Mouse (Mus musculus) liver, embryonic 14 days (tissue): ENCODE measurements around the gene Asxl1. TPM values are rescaled to one million over a fixed set of nuclear protein-coding genes. Genes with fewer than 3 reads are reported as not detected.

Experiments used
- polyA plus RNA-seq: library from polyadenylated mRNA; depleted of rRNA; stranded (reverse); fragments of >200 nt; gene quantifications from 2 replicates; pipeline ENCODE4 v1.2.3, GENCODE M21; 2012; rRNA removed

Gene Asxl1
- polyA plus RNA-seq, result 7.2 and 8.6 TPM in 2 replicates

GRCm38 (mm10) chr2:153345454-153346220 lies at the start of gene Asxl1:
Gene Asxl1 (plus strand): TSS chr2:153345829.

Other genes starting within 250 kb of the Asxl1 start
- gene Hck, start 237.4 kb upstream of the Asxl1 start, polyA plus RNA-seq, result 4.9 and 6.9 TPM in 2 replicates
- gene Tm9sf4, start 184.5 kb upstream of the Asxl1 start, polyA plus RNA-seq, result 12.0 and 14.8 TPM in 2 replicates
- 1.8 and 2.1 TPM in 2 replicates for gene Tspyl3, start 120.4 kb upstream of the Asxl1 start, polyA plus RNA-seq
- 12.5 and 16.6 TPM in 2 replicates for gene Plagl2, start 104.4 kb upstream of the Asxl1 start, polyA plus RNA-seq
- gene Pofut1, start 104.3 kb upstream of the Asxl1 start, polyA plus RNA-seq, result 6.6 and 7.4 TPM in 2 replicates
- 2.7 and 2.9 TPM in 2 replicates for gene Kif3b, start 54.4 kb upstream of the Asxl1 start, polyA plus RNA-seq
- gene 4930404H24Rik, start 147.0 kb downstream of the Asxl1 start, polyA plus RNA-seq, result not detected in 2 replicates
- gene Nol4l, start 184.1 kb downstream of the Asxl1 start, polyA plus RNA-seq, result 5.0 and 6.2 TPM in 2 replicates